Mouse (Mus musculus): ENCODE measurements around the gene Olfr612.

DNA sequence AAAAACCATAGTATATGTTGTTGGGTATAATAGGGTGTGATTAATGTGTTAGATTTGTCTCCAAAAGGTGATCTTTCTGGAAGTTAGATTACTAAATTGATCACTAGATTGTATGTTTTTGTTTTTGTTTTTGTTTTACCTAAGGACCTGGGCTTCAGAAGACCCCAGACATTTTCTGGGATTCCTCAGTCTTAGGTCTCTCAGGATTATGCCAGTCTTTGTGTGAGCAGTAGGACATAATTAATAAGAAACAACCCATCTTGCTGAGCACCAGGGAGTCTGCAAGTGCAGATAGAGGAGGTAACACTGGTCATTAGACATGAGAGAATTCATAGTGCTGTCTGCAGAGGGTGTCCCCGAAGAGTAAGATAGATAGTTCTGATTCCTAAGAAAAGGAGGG lies 30.2 kb upstream of the Olfr612 start, which contains the start of gene Olfr617:
- no peak for TF ChIP-seq USF1 (IDR thresholded peaks at IDR 0.05; ENCODE audit: low read depth)
- TF ChIP-seq CTCF (IDR thresholded peaks at IDR 0.05; ENCODE audit: control insufficient read depth, insufficient read depth, insufficient read length): no peak
- no peak for TF ChIP-seq MYOD1 (IDR thresholded peaks at IDR 0.05; ENCODE audit: control insufficient read depth, insufficient read length, low read depth)

Data from C2C12 (cell line).